Mouse (Mus musculus) testis, adult 2 months (tissue): Measurements from ENCODE around the gene Slc22a5.
A peak's percentile ranks its signal among the peaks of the same experiment; 100 is the strongest.

Experiments
- CTCF ChIP-seq: fragments of 200-500 bp; IDR thresholded peaks from 2 replicates; pipeline ENCODE4 v1.5.1; 2012; ENCODE audit warnings: low read depth, mild to moderate bottlenecking, inconsistent platforms, low read length, moderate library complexity; ENCODE audit not compliant: control insufficient read depth, insufficient read depth, insufficient replicate concordance
- POLR2A ChIP-seq: fragments of 200-500 bp; IDR thresholded peaks from 2 replicates; pipeline ENCODE4 v1.6.1; 2012; ENCODE audit warnings: low read depth, mild to moderate bottlenecking, inconsistent platforms, low read length, moderate library complexity; ENCODE audit not compliant: control insufficient read depth

DNA sequence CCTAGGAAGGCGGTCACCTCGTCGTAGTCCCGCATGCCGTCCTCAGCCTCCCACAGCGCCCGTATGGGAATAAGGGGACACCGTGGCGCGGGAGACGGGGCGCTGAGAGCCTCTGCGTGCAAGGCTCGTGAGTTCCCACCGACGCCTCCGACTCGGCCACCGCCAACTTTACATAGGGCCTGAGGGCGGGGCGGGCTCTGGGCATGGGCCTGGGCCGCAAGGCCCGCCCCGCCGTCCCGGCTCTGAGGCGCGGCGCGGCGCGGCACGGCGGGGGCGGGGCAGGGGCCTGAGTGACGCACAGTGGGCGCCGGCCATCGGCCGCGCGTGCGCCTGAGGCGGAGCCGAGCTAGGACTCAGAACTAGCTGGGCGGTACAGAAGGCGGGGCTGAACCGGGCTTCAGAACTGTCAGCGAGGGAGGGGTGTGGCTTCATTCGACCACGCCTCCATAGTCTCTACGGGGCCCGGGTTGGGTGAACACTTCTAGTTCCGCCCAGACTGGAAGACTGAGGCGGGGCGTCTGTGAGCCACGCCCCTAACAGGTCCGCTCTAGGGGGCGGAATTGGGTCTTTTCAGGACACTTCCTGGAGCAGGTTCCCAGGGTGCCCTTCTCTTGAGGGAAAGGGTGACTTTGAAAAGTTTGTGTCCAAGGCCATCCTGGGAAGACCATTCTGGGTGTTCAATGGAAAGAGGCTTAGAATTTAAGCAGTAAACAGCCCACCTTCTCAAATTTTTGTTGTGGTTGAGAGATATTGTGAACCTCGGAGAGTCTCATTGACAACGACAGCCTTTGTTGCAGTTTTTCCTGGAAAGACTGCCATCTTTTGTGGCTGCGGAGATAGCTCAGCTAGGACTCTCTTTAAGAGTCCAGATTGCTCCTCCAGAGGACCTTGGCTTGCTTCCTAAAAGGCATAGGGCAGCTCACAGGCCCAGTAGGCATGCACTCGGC, at the start of gene Slc22a5:
- no peak for TF ChIP-seq CTCF
- TF ChIP-seq POLR2A = peak; percentile 72
